Mouse (Mus musculus): ENCODE measurements at regions not wholly inside any gene's neighbourhood (a gene's known extent, or its start where the extent isn't known, plus 50 kb on each side); places are given as distances from the start of the nearest gene placed in this dataset.

DNA sequence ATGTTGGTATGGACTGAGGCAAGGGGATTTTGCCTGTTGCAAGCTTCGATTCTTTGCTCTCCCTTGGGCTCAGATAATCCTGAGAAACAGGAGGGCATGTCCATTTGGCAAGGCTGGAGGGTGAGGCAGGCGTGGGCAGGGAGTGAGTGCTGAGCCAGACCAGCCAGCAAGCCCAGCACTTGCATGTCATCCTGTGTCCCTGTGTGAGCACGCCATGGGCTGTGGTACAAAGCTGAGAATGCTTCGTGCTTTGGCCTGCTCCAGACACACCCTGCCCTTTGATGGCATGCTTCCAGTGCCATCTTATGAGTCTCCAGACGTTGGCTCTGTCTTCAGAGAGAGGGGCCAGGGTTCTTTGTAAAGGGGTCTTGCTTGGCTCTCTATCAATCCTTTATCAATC is 557.1 kb downstream of the Vrk1 start:
- WGBS: 75% methylated on average over 5 of the region's 5 CpGs
- no peak overlapping the region for H3K9ac ChIP-seq (replicated peaks)
- no peaks in the 10 kb centered on the region for H3K9me3 ChIP-seq
- peaks cover 9% of the 10 kb centered on the region; the same call in 1 of the 2 replicates for H3K4me1 ChIP-seq (replicated peaks)
- no peaks in the 10 kb centered on the region for H3K27me3 ChIP-seq
- no peak overlapping the region for H3K4me2 ChIP-seq (replicated peaks)
- no peak for ATAC-seq
- no peak overlapping the region for H3K4me3 ChIP-seq (replicated peaks)
- H3K36me3 ChIP-seq: no peaks in the 10 kb centered on the region
- H3K27ac ChIP-seq: no peak overlapping the region

DNA sequence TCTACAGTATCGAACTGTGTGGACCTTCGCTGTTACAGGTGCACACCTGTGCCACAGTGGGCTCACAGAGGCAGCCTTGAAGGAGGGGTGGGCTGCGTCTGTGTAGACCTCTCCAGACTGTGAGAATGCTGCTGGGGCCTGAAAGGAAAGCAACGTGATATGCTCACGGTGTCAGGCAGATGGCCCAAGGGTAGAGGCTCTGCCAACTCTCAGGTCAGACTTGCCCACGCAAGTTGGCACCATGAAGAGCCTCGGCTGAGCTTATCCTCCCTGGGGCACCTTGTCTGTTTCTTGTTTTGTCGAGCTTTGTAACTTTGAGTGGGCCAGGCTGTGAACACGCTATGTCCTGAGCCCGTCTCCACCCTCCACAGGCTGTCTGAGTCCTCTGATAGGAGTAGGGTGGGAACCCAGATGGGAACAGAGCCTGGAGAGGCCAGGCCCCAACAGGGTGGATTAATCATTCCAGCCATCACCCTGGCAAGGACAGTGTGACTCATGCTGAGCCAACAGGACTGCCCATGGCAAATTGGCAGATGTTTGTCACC is 558.6 kb downstream of the Vrk1 start:
- H3K9me3 ChIP-seq: no peaks in the 10 kb centered on the region
- H3K9ac ChIP-seq (replicated peaks): no peak overlapping the region
- no peak for ATAC-seq
- no peak overlapping the region for H3K4me2 ChIP-seq (replicated peaks)
- H3K4me1 ChIP-seq (replicated peaks): peaks cover 9% of the 10 kb centered on the region; the same call in 1 of the 2 replicates
- H3K27me3 ChIP-seq: no peaks in the 10 kb centered on the region
- H3K27ac ChIP-seq: no peak overlapping the region
- no peak overlapping the region for H3K4me3 ChIP-seq (replicated peaks)
- 93% methylated on average over 10 of the region's 10 CpGs for WGBS
- H3K36me3 ChIP-seq: no peaks in the 10 kb centered on the region

DNA sequence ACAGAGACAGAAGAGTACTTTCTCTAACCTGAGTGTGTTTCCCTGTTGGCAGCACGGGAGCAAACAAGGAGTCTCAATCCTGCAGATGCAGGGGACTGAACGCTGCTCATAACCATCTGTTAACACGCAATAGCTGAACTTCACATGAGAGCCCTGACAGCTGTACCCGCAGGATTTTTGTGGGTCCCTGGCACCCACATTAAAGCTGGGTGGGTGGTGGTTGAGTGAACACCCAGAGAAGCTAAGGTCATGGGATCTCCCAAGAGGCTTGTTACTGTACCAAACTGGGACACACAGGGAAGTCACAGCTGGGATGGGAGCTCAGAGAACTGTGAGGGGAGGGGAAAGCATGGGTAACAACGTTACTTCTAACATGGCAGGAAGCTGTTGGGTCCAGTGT is 562.9 kb downstream of the Vrk1 start:
- Histone ChIP-seq H3K27ac (no peak overlapping the region), H3K9ac (replicated peaks) (no peak overlapping the region)
- no peak for ATAC-seq

DNA sequence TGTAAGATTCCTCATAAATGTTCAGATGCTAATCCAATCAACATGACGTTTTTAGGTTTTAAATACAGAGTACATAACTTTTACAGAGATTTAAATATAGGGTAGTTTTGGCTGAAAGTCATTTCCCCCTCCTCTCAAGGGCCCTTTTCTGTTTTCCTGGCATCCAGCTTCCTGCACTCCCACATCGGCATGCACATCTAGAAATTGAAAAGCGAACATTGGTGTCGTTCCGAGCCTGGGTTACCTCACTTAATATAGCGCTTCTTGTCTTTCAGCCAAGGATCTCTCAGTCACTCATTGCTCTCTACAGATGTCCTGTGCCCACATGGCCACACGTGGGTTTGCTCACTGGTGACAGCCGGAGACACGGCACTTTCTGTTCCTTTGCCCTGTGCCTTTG is 572.7 kb downstream of the Vrk1 start:
- Histone ChIP-seq H3K4me2 (replicated peaks) (no peak overlapping the region), H3K27me3 (no peaks in the 10 kb centered on the region)

More for the DNA sequence above, 562.9 kb downstream of the Vrk1 start:
- Histone ChIP-seq H3K4me1 (replicated peaks) (no peaks in the 10 kb centered on the region), H3K36me3 (no peaks in the 10 kb centered on the region), H3K4me3 (replicated peaks) (no peak overlapping the region), H3K9me3 (no peaks in the 10 kb centered on the region), H3K4me2 (replicated peaks) (no peak overlapping the region), H3K27me3 (no peaks in the 10 kb centered on the region)
- WGBS: 87% methylated on average over 5 of the region's 5 CpGs

DNA sequence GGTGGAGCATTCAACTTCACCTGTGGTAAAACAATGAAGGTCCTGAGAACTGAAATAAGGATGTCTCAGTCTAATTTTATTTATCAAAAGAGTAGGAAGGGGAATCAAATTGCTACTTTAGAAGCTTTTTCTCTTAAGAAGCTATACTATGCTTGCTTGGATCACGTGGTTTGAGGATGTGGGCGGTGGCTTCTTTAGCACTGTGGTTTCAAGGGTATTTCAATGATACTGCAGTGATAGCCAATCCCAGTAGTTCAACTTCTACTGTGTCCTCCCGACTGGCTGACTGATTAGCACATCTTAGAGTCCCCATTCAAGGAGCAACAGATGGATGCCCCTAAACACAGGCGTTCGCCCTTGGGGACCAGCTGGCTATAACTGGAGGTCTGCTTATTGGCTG is 575.6 kb downstream of the Vrk1 start:
- 90% methylated on average over 5 of the region's 5 CpGs for WGBS
- H3K4me2 ChIP-seq (replicated peaks): no peak overlapping the region

More for the DNA sequence above, 572.7 kb downstream of the Vrk1 start:
- no peak overlapping the region for H3K27ac ChIP-seq
- H3K36me3 ChIP-seq: no peaks in the 10 kb centered on the region
- no peaks in the 10 kb centered on the region for H3K9me3 ChIP-seq
- ATAC-seq: no peak
- no peak overlapping the region for H3K9ac ChIP-seq (replicated peaks)
- no peaks in the 10 kb centered on the region for H3K4me1 ChIP-seq (replicated peaks)
- no peak overlapping the region for H3K4me3 ChIP-seq (replicated peaks)
- 85% methylated on average over 9 of the region's 9 CpGs for WGBS

DNA sequence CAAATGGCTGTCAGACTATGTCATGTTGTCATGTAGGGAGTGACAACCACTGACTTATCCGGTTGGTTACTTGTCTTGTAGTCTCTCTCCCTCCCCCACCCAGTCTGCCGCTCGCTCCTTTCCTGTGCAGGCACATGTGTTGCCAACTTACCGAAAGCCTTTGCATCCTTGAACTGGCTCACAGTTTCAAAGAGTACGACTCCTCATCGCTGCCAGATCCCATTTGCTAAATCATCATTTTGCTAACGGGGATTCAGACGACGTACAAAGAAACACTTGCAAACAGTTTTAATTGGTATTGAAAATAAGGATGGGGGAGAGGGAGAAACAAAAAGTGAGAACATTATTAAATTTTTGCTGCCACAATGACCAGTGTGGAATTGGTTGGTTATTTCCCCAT is 582.7 kb downstream of the Vrk1 start:
- no peak overlapping the region for H3K27ac ChIP-seq
- H3K36me3 ChIP-seq: no peaks in the 10 kb centered on the region
- no peak overlapping the region for H3K4me3 ChIP-seq (replicated peaks)
- H3K4me1 ChIP-seq (replicated peaks): no peaks in the 10 kb centered on the region
- no peak overlapping the region for H3K4me2 ChIP-seq (replicated peaks)
- ATAC-seq: no peak
- H3K9ac ChIP-seq (replicated peaks): no peak overlapping the region
- no peaks in the 10 kb centered on the region for H3K9me3 ChIP-seq
- no peaks in the 10 kb centered on the region for H3K27me3 ChIP-seq
- WGBS: 89% methylated on average over 9 of the region's 9 CpGs

More for the DNA sequence above, 575.6 kb downstream of the Vrk1 start:
- H3K9me3 ChIP-seq: no peaks in the 10 kb centered on the region
- H3K36me3 ChIP-seq: no peaks in the 10 kb centered on the region
- no peak for ATAC-seq
- H3K4me1 ChIP-seq (replicated peaks): no peaks in the 10 kb centered on the region
- no peak overlapping the region for H3K9ac ChIP-seq (replicated peaks)
- no peak overlapping the region for H3K4me3 ChIP-seq (replicated peaks)
- no peaks in the 10 kb centered on the region for H3K27me3 ChIP-seq
- no peak overlapping the region for H3K27ac ChIP-seq

DNA sequence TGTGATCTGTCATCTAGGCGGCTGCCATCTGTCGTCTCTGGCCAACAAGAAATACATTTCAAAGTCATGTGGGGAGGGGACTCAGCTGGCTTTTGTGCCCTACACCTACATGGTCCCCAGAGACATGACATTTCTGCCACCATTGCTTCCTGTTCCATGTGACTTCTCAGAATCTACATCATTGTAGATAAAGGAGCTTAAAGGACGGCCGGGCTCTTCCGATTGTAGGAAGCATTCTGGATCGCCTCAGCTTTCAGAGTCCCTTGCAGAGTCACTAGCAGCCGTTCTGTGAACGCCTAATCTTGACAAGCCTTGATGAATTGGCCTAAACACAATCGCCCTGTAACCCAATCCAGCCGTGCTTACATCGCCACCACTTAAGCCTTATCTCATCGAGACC is 587.6 kb downstream of the Vrk1 start:
- Histone ChIP-seq H3K9me3 (no peaks in the 10 kb centered on the region), H3K9ac (replicated peaks) (no peak overlapping the region), H3K4me1 (replicated peaks) (no peaks in the 10 kb centered on the region), H3K36me3 (no peaks in the 10 kb centered on the region), H3K4me2 (replicated peaks) (no peak overlapping the region), H3K27me3 (no peaks in the 10 kb centered on the region), H3K27ac (no peak overlapping the region), H3K4me3 (replicated peaks) (no peak overlapping the region)
- ATAC-seq: no peak
- WGBS: 57% methylated on average over 12 of the region's 12 CpGs

DNA sequence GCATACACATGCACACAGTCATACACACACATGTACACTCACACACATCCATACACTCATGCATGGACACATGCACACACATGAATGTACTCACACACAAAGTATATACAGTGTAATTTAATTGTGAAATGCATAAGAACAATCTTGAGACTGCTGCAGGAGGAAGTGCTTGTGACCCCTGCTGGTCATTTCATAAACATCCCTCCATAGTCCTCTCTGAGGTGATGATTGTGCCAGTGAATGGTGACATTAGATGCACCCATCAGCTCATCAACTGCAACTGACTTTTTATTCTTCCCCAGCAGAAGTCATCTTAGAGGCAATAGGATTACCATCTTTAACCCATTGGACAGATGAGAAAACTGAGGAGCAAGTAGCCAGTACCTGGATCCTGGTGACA is 597.2 kb downstream of the Vrk1 start:
- H3K27ac ChIP-seq: peak overlapping the region; percentile 67
- no peak for ATAC-seq
- no peaks in the 10 kb centered on the region for H3K9me3 ChIP-seq
- H3K36me3 ChIP-seq: no peaks in the 10 kb centered on the region
- H3K27me3 ChIP-seq: no peaks in the 10 kb centered on the region
- H3K4me1 ChIP-seq (replicated peaks): peaks cover 10% of the 10 kb centered on the region
- no peak overlapping the region for H3K4me3 ChIP-seq (replicated peaks)
- H3K9ac ChIP-seq (replicated peaks): no peak overlapping the region
- no peak overlapping the region for H3K4me2 ChIP-seq (replicated peaks)

DNA sequence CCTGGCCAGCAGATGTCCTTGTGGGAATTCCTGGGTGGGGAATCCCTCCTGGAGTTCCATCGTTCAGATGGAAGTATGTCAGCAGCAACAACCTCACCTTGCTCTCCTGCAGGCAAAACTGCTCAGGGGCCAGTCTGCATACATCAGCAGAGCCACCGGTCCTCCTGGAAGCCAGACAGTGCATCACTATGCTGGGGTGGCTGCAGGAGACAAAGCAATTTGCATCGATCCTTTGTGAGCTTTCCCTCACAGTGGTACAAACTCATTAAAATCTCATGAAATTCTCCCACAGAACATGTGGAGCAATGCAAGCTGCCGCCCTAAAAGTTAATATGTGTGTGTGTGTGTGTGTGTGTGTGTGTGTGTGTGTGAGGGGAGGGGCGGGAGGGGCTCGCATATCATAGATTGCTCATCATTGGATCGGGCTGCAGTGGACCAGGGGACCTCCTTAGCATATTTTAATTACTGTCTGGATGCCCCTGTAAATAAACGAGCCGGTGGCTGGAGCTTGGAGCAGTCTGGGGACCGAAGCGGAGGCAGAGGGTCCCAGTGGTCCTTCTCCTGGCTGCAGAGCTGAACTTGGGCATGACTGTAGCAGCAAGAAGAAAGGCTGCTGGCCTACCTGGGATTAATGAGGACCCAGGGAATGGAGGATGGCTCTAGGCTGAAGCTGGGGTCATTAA is 597.8 kb downstream of the Vrk1 start:
- Histone ChIP-seq H3K4me2 (replicated peaks) (no peak overlapping the region), H3K36me3 (no peaks in the 10 kb centered on the region), H3K9me3 (no peaks in the 10 kb centered on the region), H3K27me3 (no peaks in the 10 kb centered on the region), H3K4me3 (replicated peaks) (no peak overlapping the region), H3K27ac (peak overlapping the region; percentile 67), H3K4me1 (replicated peaks) (peaks cover 10% of the 10 kb centered on the region), H3K9ac (replicated peaks) (peak overlapping the region; percentile 42; the same call in 1 of the 2 replicates)
- 43% methylated on average over 11 of the region's 11 CpGs for WGBS
- peak; percentile 76 for ATAC-seq

DNA sequence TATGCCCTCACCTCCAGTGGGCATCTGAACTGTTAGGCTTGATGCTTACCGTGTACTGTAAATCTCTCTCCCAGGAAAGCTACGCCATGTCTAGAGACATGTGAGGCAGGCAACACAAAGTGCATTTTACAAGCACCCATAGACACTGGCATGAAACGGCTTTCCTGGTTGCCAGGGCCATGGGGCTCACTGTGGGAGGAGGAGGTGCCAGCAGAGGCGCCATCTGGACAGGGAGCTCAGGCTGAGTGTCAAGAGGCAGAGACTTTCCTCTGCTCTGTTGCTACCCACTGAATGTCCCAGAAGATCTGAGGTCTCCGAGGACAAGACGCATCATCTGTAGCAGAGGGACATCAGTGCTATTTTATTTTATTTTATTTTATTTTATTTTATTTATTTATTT is 608.7 kb downstream of the Vrk1 start:
- no peak for ATAC-seq

DNA sequence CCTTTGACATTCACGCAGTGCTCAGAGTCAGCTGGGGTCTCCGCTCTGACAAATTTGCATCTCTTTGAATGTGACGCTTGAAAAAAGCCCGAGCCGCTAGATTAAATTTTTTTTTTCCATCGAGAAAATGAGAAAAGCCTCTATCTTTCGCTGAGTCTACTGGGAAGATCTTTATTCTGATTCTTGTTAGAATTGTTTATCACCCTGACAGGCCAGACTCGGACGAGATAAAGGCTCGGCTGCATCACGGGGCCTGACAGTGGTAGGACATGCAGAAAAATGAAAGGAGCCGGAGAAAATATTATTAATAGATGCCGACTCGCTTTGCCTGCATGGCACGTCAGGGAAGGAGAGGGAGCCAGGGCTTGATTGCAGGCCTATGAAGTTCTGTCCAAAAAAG is 616.8 kb downstream of the Vrk1 start:
- ATAC-seq: no peak
- peak overlapping the region; percentile 41; the same call in 1 of the 2 replicates for H3K9ac ChIP-seq (replicated peaks)
- peaks cover 12% of the 10 kb centered on the region for H3K4me1 ChIP-seq (replicated peaks)
- peak overlapping the region; percentile 38 for H3K4me2 ChIP-seq (replicated peaks)
- no peaks in the 10 kb centered on the region for H3K36me3 ChIP-seq
- H3K4me3 ChIP-seq (replicated peaks): peak overlapping the region; percentile 18
- 20% methylated on average over 15 of the region's 15 CpGs for WGBS
- H3K27me3 ChIP-seq: no peaks in the 10 kb centered on the region
- no peaks in the 10 kb centered on the region for H3K9me3 ChIP-seq
- peak overlapping the region; percentile 72 for H3K27ac ChIP-seq

More for the DNA sequence above, 608.7 kb downstream of the Vrk1 start:
- Histone ChIP-seq H3K9ac (replicated peaks) (no peak overlapping the region), H3K4me3 (replicated peaks) (no peak overlapping the region), H3K4me2 (replicated peaks) (no peak overlapping the region), H3K36me3 (no peaks in the 10 kb centered on the region), H3K27me3 (no peaks in the 10 kb centered on the region), H3K27ac (no peak overlapping the region), H3K4me1 (replicated peaks) (no peaks in the 10 kb centered on the region), H3K9me3 (no peaks in the 10 kb centered on the region)
- 96% methylated on average over 6 of the region's 6 CpGs for WGBS

DNA sequence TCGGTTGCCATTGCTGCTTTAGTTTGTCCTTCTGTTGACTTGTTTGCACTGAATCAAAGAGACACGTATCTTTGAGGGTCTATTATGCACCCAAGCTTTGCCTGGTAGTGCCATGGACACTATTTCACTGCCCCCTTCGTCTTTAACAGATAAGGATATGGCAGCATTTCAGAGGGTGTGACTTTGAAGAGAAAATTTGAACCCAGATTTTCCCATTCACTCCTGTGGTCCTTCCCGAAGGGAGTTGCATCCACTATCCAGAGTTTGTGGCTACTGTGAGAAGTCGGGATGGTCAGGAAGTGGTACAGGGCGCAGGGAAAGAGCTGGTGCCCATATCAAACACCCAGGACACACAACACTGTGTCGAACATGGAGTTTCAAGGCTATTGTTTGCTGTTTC is 622.5 kb downstream of the Vrk1 start:
- Histone ChIP-seq H3K4me2 (replicated peaks) (no peak overlapping the region), H3K27me3 (no peaks in the 10 kb centered on the region), H3K9me3 (no peaks in the 10 kb centered on the region), H3K27ac (no peak overlapping the region), H3K4me1 (replicated peaks) (no peaks in the 10 kb centered on the region), H3K36me3 (no peaks in the 10 kb centered on the region), H3K4me3 (replicated peaks) (no peak overlapping the region), H3K9ac (replicated peaks) (no peak overlapping the region)
- WGBS: 83% methylated on average over 7 of the region's 7 CpGs
- no peak for ATAC-seq

DNA sequence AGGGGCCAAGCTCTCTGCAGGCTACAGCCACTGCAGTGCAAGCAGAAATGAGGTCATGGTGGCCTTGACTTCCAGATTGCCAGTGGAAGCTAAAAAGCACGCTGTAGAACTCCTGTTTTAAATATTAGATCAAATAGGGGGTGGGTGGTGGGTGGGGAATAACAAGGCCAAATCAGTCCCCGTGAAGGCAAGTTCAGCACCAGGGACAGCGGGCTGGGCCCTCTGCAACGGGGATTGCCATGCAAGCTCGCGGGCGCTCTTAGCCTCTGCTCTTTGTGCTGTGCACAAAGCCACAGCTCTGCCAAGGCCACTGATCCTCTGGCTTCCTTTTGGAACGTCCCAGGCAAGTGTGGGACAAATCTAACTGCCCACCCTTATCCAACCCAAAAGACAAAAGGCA is 623.1 kb downstream of the Vrk1 start:
- WGBS: 9% methylated on average over 8 of the region's 8 CpGs
- Histone ChIP-seq H3K4me2 (replicated peaks) (no peak overlapping the region), H3K27me3 (no peaks in the 10 kb centered on the region), H3K27ac (no peak overlapping the region), H3K36me3 (no peaks in the 10 kb centered on the region), H3K4me1 (replicated peaks) (no peaks in the 10 kb centered on the region), H3K9me3 (no peaks in the 10 kb centered on the region), H3K4me3 (replicated peaks) (no peak overlapping the region), H3K9ac (replicated peaks) (no peak overlapping the region)
- no peak for ATAC-seq
